Comparison of ENCODE assay signal across 14 mouse cellular contexts in genomic region chr7:74667106-74667505, GRCm38 (mm10).
DNase-seq lines count a peak whose midpoint lies in the region.
"Had no signal": no experiment of that assay in that cellular context is flagged by ENCODE, and none has a peak within 500 bp of the region (broad histone marks: within the 10 kb centered on the region; RNA-seq: fewer than 3 reads in every experiment).

No protein-coding gene starts in this region.

- intact Hi-C loops in left cerebral cortex, postnatal 4 days (cut with DNase I): no loop called here

- DNase-seq in frontal cortex, adult 2 months (ENCODE audit: extremely low spot score in 1 of 2, low spot score in 1 of 2): peak; percentile 11 to 34
- DNase-seq in frontal cortex, postnatal 25 days (ENCODE audit: low spot score in 2 of 2): no peak
- DNase-seq in left cerebral cortex, adult 9 months (ENCODE audit: low spot score in 2 of 2): peak; percentile 44 to 46
- DNase-seq in left cerebral cortex, postnatal 4 days: no peak
- peak; percentile 82 for DNase-seq in Muller cell, postnatal 12 days (ENCODE audit: inconsistent ontology term)
- DNase-seq in fibroblast of lung, adult 2 months (ENCODE audit: low read depth): peak; percentile 18
- DNase-seq in spleen, postnatal 10 days (ENCODE audit: low spot score in 2 of 2): no peak
- no peak for DNase-seq in kidney, postnatal 4 days
- DNase-seq: adrenal gland, postnatal 10 days; cerebellum, postnatal 36 days; heart, postnatal 14 days; lung, adult 2 months; midbrain, embryonic 14.5 days; thymus, postnatal 25 days had no signal

Comparison
In these comparisons a context has a peak if more than half of its experiments do, and no peak if none do; other contexts are left out.
1. DNase-seq: peak in frontal cortex, adult 2 months (2 of 2), left cerebral cortex, adult 9 months (2 of 2), Muller cell, postnatal 12 days (single experiment) and fibroblast of lung, adult 2 months (single experiment); none in frontal cortex, postnatal 25 days (0 of 2), left cerebral cortex, postnatal 4 days (single experiment), spleen, postnatal 10 days (0 of 2) and kidney, postnatal 4 days (0 of 2).